Mouse (Mus musculus): ENCODE measurements around the gene Vmn1r199.
"Not testable (repeated sequence)": the region's sequence is repeated elsewhere in the genome, so short reads cannot be mapped to it uniquely, and the experiment has no call there.

The Vmn1r199 gene

GRCm38 (mm10) chr13:22379518-22379917, at the start of gene Vmn1r199:
Vmn1r199 (plus strand) TSS chr13:22379818.
- DNase-seq = no peak

DNA sequence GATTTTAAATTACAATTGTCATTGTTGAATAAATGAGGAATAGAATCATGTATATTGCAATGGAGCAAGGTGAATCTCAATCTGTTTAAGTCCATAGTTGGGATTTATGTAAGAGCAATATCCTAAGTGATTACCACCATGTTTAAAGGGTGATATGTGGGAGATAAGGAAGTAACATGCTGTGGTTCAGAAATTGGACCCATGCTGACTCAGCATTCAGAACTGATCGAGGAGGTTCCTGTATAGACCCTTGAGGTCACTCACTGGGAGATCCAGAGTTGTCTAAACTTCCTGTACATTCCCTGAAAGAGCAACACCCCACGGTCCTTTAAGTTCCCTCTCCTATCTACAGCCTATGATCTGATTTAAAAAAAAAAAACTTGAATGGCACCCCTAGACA, 46.3 kb upstream of the Vmn1r199 start:
- no peak for DNase-seq

DNA sequence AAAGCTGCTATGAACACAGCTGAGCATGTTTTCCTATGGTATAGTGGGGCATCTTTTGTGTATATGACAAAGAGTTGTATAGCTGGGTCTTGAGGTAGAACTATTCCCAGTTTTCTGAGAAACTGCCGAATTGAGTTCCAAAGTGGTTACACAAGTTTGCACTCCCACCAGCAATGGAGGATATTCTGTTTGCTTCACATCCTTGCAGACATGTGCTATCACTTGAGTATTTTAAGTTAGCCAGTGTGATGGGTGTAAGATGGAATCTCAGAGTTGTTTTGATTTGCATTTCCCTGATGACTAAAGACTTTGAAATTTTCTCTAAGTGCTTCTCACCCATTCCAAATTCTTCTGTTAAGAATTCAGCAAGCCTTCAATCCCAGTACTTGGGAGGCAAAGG, 44.1 kb upstream of the Vmn1r199 start:
- no peak for DNase-seq

DNA sequence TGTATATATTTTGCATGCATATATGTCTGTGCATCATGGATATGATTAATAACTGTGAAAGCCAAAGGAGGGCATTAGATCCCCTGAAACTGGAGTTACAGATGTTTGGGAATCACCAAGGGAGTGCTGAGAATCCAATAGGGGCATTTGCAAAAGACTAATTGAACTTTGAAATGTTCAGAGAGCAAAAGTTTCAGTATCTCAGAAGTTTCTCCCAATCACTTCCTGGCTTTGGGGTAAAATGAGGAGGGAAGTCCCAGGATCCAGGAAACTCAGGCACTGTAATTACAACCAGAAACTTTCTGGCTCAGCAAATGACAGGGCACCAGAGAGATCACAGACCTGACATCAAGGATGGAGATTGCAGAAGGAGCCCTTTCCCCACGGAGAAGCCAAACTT, 29.6 kb upstream of the Vmn1r199 start, which contains the start of gene Vmn1r198:
Gene Vmn1r198 (plus strand): TSS at position 301 of the 400 bp plus-strand sequence.
- DNase-seq = no peak

DNA sequence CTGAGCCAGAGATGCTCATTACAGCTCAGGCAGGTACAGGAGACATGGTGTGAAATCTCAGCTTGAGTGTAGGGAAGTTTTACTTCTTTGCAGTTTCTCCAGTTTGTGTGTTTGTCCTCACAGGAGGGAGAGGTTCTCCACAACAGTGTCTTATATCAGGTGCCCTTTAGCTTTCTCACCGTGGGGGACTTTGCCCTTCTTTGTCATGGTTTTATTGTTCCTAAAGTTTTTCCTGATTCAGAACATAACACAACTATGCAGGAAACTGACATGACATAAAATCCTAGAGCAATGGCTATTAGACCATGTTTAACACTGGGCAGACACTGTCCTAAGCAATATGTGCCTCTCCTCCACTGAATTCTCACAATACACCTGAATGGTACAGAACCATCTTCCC, 28.8 kb upstream of the Vmn1r199 start:
- DNase-seq = no peak

- DNase-seq = not testable (repeated sequence)
Measured at GRCm38 (mm10) chr13:22381128-22381527, 1.5 kb downstream of the Vmn1r199 start.

GRCm38 (mm10) chr13:22383401-22383800, 3.8 kb downstream of the Vmn1r199 start:
- no peak for DNase-seq

DNA sequence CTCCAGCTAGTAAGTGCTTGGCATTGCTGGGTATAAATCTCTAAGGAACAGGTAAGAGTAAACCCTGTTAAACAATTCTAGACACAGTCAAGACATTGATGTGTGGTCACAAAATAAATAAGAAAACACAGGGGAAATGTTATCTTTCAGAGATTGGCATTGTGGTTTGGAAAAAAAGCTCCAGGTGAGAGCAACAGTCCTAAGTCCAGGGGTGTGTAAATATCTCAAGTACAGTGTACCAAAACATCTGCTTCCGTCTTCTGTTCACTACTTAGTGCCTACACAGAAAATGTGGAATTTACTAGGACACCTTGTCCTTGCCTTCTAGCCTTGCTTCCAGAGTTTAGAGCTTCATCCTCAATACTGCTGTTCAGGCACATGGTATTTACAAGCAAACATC, 7.4 kb downstream of the Vmn1r199 start:
- no peak for DNase-seq

GRCm38 (mm10) chr13:22390073-22390472, 10.5 kb downstream of the Vmn1r199 start, which contains the start of gene Vmn1r200:
Vmn1r200 (plus strand) TSS chr13:22390373.
- DNase-seq = no peak

GRCm38 (mm10) chr13:22402978-22403377, 23.4 kb downstream of the Vmn1r199 start:
- no peak for DNase-seq

Data from cerebellum, postnatal 36 days (tissue).